Mouse (Mus musculus) CD4-positive, CD25-positive, alpha-beta regulatory T cell, adult 9 weeks (primary cell): Measurements from ENCODE around the gene Gm20390. TPM values are rescaled to one million over a fixed set of nuclear protein-coding genes. Genes with fewer than 3 reads are reported as not detected.

Experiments used
- polyA plus RNA-seq: library from polyadenylated mRNA; unstranded; fragments of 100-300 nt; shearing (Covaris generic); gene quantifications from one replicate; pipeline ENCODE4 v1.2.1, GENCODE M21; 2017

Gene Gm20390
- polyA plus RNA-seq: 285 TPM

GRCm38 (mm10) chr11:93968005-93968847 is at the start of gene Gm20390, which contains the start of gene Nme1:
Gm20390 (minus strand) TSS chr11:93968293.
Nme1 (minus strand) TSS chr11:93968521.

GRCm38 (mm10) chr11:93995720-93996305 is 27.7 kb upstream of the Gm20390 start, which contains the start of gene Spag9:
Spag9 (plus strand) TSS chr11:93996091.

GRCm38 (mm10) chr11:93956159-93956558 is 11.9 kb downstream of the Gm20390 start, which contains the start of gene Nme2:
Nme2 (minus strand) TSS chr11:93956259.

Other genes with a start within 250 kb of the Gm20390 start
- gene Utp18, start 82.5 kb downstream of the Gm20390 start, polyA plus RNA-seq: 9.6 TPM
- 32.7 TPM for gene Mbtd1, start 82.4 kb downstream of the Gm20390 start, polyA plus RNA-seq
- 150 TPM for gene Nme2, start 12.0 kb downstream of the Gm20390 start, polyA plus RNA-seq
- gene Nme1, start 228 bp upstream of the Gm20390 start, polyA plus RNA-seq: 160 TPM
- 10.3 TPM for gene Spag9, start 27.8 kb upstream of the Gm20390 start, polyA plus RNA-seq
- 3.5 TPM for gene Tob1, start 243.2 kb upstream of the Gm20390 start, polyA plus RNA-seq